Mouse (Mus musculus) layer of hippocampus, postnatal 25 days (tissue): ENCODE results near the gene Haspin. TPM values are rescaled to one million over a fixed set of nuclear protein-coding genes. Genes with fewer than 3 reads are reported as not detected.

Experiments used
- DNase-seq, 2 experiments: peaks; one replicate each; pipeline ENCODE4 v3.0.0; 2022; ENCODE audit warnings: mixed read lengths in 2 of 2, low spot score in 1 of 2; ENCODE audit errors: extremely low spot score in 1 of 2
- total RNA-seq, 2 experiments: library from RNA; stranded (reverse); gene quantifications; 2 replicates each; pipeline ENCODE4 v1.2.3; 2021

Gene Haspin
- total RNA-seq, 2 experiments from 2014 or later: 0.30 to 0.33 TPM

DNA sequence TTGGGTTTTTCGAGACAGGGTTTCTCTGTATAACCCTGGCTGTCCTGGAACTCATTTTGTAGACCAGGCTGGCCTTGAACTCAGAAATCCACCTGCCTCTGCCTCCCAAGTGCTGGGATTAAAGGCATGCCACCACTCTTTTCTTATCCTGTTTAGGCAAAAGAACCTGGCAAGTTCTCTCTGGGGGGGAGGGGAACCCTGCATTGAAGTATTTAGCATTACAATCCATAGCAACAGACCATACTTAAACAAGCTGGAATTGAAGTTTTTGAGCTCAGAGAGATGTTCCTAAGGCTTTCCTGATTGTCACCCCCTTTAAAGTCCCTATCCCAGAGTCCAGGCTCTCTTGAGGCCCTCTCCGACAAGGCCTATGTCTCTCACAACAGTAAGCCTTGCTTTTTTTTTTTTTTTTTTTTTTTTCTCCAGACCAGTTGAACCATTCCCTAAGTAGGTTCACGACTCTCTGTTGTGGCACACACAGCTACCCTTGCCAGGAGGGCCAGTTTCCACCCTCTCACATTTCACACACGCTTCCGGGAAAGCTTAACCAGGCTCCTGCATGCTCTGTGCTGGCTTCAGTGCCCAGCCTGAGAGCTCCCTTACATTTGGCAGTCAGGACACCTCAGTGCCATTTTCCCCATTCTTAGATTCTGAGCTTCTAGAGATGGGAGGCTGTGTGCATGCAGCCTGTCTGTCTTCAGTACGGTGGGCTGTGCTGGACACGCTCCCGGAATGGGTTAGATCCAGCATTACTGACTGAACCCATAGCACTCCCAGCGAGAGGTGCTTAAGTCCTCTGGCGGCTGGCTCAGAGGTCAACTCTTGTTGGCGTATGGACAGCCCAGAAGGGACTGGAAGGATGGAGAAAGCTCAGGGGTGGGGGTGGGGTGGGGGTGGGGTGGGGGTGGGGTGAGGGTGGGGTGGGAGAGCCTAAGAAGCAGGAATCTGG, 8.2 kb upstream of the Haspin start:
- no peak for DNase-seq

- no peak for DNase-seq
These were observed 6.2 kb upstream of the Haspin start for GRCm38 (mm10) chr11:73144261-73144681.

DNA sequence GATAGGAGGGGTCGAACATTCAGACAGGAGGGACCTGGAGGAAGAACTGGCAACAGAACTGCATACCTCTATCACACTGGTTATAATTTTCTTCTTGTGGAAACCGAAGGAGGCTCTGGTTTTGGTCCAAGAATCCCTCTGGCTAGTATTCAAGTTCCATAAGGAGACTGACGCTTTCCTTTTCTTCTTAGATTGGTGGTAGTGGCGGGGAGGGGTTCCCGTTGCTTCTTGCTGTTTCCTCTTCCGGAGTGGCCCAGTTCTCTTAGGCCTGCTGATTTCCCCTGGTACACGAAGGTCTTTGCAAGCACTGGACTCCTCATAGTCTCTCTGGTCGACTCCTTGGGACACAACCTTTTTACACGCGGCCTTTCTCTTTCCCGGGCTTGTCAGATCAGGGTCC, 978 bp downstream of the Haspin start:
- no peak for DNase-seq

DNA sequence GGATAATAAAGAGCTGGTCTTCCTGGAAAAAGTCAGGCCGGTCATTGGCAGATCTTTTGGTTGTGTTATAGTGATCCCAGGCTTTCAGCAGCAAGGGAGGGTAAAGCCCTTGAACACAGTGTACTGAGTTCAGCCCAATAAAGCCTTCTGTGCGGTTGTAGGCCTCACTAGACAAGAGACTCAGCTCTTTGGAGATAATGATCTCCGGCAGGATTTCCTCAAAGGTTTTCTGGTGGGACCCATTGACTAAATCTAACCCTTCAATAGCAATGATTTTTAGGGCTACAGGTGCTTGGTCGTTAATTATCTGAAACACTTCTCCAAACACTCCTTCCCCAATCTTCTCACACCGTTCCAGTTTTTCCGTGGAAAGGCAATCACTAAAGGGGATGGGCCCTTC, 1.5 kb downstream of the Haspin start:
- DNase-seq: no peak

DNA sequence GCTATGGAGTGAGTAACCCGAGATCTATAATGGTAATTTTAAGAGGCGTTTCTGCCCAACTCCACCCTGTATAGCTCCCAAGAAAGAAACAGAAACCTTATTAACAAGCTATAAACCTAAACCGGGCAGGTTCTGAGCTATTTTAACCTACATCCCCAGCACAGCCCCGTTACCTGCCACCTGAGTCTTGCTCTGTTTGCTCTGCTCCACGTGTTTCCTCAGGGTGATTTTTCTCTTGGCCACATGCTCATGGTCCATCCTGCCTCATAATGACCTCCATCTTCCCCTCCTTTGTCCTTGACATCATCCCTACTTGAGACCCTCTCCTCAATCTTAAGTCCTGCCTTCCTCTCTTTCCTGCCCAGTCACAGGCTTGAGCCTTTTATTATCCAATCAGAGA, 3.9 kb downstream of the Haspin start:
- DNase-seq: no peak

- DNase-seq: no peak
These were observed 5.1 kb downstream of the Haspin start for GRCm38 (mm10) chr11:73132999-73133398.

DNA sequence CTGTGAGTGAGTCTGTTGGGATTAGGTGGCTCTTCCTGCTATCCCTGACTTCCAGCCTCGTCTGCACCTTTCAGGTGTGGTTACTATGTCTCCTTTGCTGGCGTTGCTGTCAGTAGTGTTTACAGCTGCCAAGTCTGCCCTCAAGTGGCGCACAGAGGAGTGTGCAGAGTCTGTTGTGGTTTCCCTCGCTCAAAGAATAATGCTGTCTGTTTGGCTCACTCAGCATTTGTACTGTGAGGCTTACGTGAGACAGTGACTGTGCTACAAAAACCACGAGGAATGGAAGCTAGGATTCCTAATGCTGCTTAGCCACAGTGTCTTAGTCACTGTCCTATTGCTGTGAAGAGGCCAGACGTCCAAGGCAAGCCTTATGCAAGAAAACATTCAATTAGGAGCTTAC, 7.1 kb downstream of the Haspin start:
- no peak for DNase-seq

DNA sequence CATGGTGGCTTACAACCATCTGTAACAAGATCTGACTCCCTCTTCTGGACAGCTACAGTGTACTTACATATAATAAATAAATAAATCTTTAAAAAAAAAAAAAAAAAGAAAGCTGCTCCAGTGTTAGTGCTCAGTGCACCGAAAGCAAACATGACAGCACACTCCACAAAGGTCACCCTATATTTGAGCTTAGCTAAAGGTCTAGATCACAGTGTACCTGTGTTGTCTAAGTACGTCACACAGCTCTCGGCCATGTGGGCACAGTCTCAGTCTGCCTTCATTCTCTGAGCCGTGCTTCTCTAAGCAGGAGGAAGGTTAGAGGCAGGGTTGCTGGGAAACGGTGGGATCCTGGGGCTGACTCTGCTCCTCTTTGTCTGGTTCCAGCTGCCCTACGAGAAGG, 11.6 kb downstream of the Haspin start:
- DNase-seq: no peak

GRCm38 (mm10) chr11:73111414-73111813, 26.7 kb downstream of the Haspin start:
- DNase-seq: no peak

GRCm38 (mm10) chr11:73109941-73110340, 28.2 kb downstream of the Haspin start:
- no peak for DNase-seq

DNA sequence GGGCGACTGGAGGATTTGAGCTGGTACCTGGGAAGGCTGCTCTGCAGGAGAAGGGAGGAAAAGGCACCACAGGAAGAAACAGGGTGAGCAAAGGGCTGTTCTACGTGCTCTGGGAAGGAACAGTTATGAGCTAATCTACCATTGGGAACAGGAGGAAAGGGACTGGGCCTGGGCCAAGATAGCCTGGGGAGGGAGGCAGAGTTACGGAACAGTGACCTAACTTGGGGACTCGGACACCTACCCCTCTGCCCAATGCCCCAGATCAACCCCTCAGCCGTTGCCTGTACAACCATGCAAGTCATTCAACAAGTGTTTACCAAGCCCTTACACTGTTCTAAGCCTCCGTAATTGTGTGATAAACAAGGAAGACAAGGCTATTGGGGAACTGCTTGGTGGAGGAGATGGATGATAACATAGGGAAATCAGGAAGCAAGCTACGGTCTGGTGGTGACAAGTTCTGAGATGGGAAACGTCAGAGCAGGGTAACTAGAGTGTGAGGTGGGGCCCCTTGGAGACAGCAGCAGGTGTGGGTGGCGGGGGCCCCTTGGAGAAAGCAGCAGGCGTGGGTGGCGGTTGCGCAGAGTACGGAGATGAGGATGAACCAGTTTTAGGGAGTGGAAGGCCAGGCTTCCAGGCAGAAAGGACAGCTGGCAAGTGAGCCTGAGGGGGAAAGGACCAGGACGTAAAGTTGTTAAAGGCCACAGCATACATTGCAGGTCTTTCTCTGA, 29.0 kb downstream of the Haspin start:
- DNase-seq: no peak

GRCm38 (mm10) chr11:73108195-73108897, 29.7 kb downstream of the Haspin start:
- DNase-seq: no peak

DNA sequence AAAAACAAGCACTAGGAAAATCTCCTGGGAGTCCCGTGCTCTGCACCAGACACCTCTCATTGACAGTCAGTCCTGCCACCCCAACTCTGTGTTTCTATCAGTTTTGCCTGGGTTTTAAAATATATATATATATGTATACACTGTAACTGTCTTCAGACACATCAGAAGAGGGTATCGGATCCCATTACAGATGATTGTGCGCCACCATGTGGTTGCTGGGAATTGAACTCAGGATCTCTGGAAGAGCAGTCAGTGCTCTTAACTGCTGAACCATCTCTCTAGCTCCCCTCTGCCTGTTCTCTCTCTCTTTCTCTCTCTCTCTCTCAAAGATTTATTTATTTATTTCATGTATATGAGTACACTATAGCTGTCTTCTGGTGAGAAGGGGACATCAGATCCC, 30.7 kb downstream of the Haspin start:
- DNase-seq: peak in 1 of 2 experiments; percentile 64

- no peak for DNase-seq
These were observed 32.8 kb downstream of the Haspin start for GRCm38 (mm10) chr11:73105246-73105645.

DNA sequence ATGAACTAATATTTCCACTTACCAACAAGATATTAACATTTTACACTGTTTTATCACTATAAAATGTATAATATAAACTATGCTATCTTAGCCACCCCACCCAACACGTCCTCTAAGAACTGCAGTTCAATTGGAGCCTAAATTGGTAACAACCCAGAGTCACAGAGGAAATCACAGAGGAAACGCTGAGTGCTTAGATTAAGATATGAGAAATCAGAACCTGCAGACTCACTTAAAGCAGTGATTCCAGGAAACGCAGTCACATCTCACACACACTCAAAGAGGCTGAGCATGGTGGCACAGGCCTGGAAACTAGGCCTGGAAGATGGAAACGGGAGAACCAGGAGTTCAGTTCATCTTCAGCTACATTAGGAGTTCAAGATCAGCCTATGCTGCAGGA, 36.8 kb downstream of the Haspin start:
- no peak for DNase-seq

DNA sequence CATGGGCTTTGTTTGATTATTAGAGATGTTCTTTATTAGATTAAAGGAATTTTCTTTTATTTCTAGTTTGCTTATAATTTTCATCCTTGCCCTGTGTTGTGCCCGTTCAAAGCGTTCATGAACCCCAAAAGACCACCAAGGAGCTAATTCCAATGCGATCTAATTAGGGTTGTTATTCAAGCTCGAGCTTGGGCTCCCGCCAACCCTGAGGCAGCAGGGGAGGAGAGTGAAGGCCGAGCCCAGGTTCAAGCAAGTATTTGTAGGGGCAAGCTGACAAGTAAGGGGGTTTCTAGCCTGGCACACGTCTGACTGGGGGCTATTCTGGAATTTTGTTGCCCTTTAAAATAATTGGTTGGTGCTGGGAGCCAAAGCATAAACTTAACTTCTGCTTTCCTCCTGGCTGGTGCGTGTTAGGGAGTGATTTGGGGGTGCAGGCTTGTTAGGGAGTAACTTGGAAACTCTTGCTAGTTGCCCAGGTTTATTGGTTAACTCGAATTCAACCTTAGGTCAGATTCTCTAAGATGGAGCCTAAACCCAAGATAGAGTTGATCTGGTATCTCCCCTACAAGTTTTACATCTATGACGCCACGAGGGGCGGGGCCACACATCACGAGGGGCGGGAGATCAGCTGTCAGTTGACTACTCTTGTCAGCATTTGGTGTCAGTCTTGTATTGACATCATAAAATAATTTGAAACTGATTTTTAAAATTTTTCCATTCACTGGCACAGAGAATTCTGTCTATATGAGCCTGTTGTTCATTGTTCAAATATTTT, 37.9 kb downstream of the Haspin start:
- DNase-seq: no peak

DNA sequence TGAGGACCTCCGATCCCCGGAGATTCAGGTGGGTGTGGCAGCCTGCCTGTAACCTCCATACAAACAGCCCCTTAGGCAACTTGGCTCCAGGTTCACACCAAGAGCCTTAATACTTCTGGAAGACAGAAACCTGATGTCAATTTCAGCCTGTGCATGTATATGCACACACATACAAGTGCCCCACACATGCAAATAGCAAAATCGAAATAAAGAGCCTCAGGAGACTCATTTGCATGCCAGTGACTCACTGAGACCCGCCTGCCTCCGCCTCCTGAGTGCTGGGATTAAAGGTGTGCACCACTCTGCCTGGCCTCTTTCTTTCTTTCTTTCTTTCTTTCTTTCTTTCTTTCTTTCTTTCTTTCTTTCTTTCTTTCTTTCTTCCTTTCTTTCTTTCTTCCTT, 39.2 kb downstream of the Haspin start:
- no peak for DNase-seq

DNA sequence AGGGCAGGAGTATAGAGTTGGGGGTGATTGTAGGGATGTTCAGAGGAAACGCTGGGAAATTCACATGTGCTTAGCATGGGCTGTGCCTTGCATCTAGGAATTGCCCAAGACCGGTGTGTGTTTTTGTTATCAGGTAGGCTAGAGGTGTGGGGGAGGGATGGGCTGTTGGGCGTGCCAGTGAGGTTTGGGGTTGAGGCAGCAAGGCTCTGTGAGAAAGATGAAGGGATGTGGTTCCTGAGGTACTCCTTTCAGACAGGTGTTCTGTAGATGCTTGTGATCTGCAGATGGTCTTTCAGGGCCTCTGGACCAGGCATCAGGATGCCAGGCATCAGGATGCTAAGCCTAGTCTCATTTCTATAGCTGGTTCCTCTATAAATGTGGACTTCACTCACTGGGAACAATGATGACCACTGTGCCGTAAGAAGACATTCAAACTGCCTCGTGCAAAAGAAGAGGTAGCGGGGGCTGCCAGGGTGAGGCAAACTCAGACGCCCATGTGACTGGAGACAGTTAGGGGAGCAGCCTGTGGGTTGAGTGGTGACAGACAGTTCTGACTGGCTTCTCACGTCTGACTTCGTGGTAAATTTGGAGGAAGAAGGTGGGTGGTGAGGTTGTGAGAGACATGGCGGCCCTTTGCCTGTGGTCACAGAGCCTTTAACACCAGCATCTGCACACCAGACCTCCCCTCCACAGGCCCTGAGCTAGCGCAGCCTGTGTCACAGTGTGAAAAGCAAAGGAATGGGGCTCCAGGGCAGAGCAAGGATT, 43.7 kb downstream of the Haspin start:
- no peak for DNase-seq

DNA sequence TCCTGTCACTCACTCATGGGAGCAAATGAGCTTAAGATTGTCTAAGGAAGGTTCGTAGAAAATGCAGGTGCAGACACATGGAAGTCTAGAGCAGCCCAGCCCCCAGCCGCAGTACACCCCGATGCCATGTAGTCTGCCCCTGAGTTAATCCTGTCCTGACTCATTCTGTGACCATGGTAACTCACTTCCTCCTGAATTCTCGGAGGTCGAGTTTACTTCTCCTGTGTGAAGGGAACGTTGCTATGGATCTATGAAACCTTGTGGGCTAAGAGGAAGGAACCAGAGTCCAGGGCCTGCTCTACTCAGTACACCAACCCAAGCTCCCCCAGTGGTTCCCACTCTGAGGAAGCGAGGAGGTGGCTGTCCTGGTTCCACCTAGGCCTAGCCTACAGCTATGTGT, 45.2 kb downstream of the Haspin start:
- no peak for DNase-seq

DNA sequence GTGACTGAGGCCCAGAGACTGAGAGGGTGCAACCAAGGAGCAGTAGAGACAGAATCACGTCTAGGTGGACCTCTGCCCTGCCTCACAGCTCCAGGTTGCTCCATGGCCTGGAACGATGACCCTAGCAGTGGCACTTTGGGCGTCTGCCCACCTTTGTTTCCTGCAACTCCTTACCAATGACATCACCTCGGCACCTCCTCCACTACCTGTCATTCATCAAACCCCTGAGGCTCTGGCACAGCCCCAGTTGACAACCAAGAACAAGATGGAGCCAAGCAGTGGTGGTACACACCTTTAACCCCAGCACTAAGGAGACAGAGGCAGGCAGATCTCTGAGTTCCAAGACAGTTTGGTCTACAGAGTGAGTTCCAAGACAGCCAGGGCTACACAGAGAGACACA, 46.0 kb downstream of the Haspin start:
- no peak for DNase-seq
